Mouse (Mus musculus) hindbrain, embryonic 11.5 days (tissue): ENCODE results near the gene Med24. TPM values are rescaled to one million over a fixed set of nuclear protein-coding genes. Genes with fewer than 3 reads are reported as not detected.

ENCODE experiments used
- ATAC-seq: fragments of 200-750 bp; cut with Nextera tagmentation; 2 replicates; pipeline ENCODE4 v1.8.0; 2017; ENCODE audit warnings: mild to moderate bottlenecking, moderate TSS enrichment, moderate library complexity; ENCODE audit not compliant: low FRiP score
- DNase-seq: peaks from one replicate; pipeline ENCODE4 v3.0.0-alpha.2; 2015; ENCODE audit warnings: low spot score
- H3K27ac ChIP-seq: fragments of 300-500 bp; sonication (generic); 2 replicates; pipeline ENCODE4 v1.5.1; 2014; ENCODE audit warnings: mild to moderate bottlenecking, low read depth, low read length
- H3K27me3 ChIP-seq: fragments of 300-500 bp; sonication (generic); 2 replicates; pipeline ENCODE4 v1.6.1; 2014; ENCODE audit warnings: mild to moderate bottlenecking, low read length, moderate library complexity, mixed read lengths; ENCODE audit not compliant: control insufficient read depth, insufficient read depth
- H3K36me3 ChIP-seq: fragments of 300-500 bp; sonication (generic); 2 replicates; pipeline ENCODE4 v1.6.1; 2014; ENCODE audit warnings: mild to moderate bottlenecking, low read length, moderate library complexity, mixed read lengths; ENCODE audit not compliant: control insufficient read depth, insufficient read depth
- H3K4me1 ChIP-seq: fragments of 300-500 bp; sonication (generic); replicated peaks from 2 replicates; pipeline ENCODE4 v1.6.1; 2014; ENCODE audit warnings: low read length, mixed read lengths; ENCODE audit not compliant: control insufficient read depth, insufficient read depth
- H3K4me2 ChIP-seq: fragments of 300-500 bp; sonication (generic); replicated peaks from 2 replicates; pipeline ENCODE4 v1.6.1; 2014; ENCODE audit warnings: mild to moderate bottlenecking, low read depth, low read length
- H3K4me3 ChIP-seq: fragments of 300-500 bp; sonication (generic); 2 replicates; pipeline ENCODE4 v1.5.1; 2014; ENCODE audit warnings: low read depth, low read length
- H3K9ac ChIP-seq: fragments of 300-500 bp; sonication (generic); 2 replicates; pipeline ENCODE4 v1.6.1; 2014; ENCODE audit warnings: low read depth, low read length
- H3K9me3 ChIP-seq: fragments of 300-500 bp; sonication (generic); 2 replicates; pipeline ENCODE4 v1.6.1; 2016; ENCODE audit warnings: low read length; ENCODE audit not compliant: control insufficient read depth
- WGBS: fragments of 180-500 bp; shearing (Covaris S2); extraction: QIAGEN DNeasy Blood & Tissue Kit; methylation state at CpG from one replicate; pipeline ENCODE4 v1.1.7; 2014; 5-methylcytosine and 5-hydroxymethylcytosine counted together
- polyA plus RNA-seq: library from polyadenylated mRNA; unstranded; fragments of >200 nt; fragmentation: Nextera tagmentation; extraction: Ambion mirVana; gene quantifications from 2 replicates; pipeline ENCODE4 v1.2.1, GENCODE M21; 2014

The Med24 gene
- polyA plus RNA-seq, 1 experiment from 2014 or later, result 47.3 TPM

- Histone ChIP-seq H3K4me3 (no peak overlapping the region), H3K9me3 (no peaks in the 10 kb centered on the region), H3K4me1 (no peaks in the 10 kb centered on the region), H3K27me3 (no peaks in the 10 kb centered on the region), H3K9ac (no peak overlapping the region), H3K4me2 (no peak overlapping the region), H3K27ac (no peak overlapping the region), H3K36me3 (peaks cover 2% of the 10 kb centered on the region)
- 91% methylated on average over 26 of the region's 26 CpGs for WGBS
- DNase-seq (no peak), ATAC-seq (no peak)
These were observed 20.1 kb downstream of the Med24 start for GRCm38 (mm10) chr11:98709001-98709741.

GRCm38 (mm10) chr11:98708282-98708956 is 20.8 kb downstream of the Med24 start:
- Histone ChIP-seq H3K27me3 (no peaks in the 10 kb centered on the region), H3K36me3 (peaks cover 2% of the 10 kb centered on the region), H3K9me3 (no peaks in the 10 kb centered on the region), H3K27ac (no peak overlapping the region), H3K9ac (no peak overlapping the region), H3K4me1 (no peaks in the 10 kb centered on the region), H3K4me2 (no peak overlapping the region), H3K4me3 (no peak overlapping the region)
- no peak for DNase-seq
- WGBS, result 90% methylated on average over 19 of the region's 19 CpGs
- ATAC-seq, result no peak

- H3K36me3 ChIP-seq, result peaks cover 2% of the 10 kb centered on the region
- H3K9me3 ChIP-seq, result no peaks in the 10 kb centered on the region
- H3K27ac ChIP-seq, result no peak overlapping the region
- H3K27me3 ChIP-seq, result no peaks in the 10 kb centered on the region
- H3K4me3 ChIP-seq, result no peak overlapping the region
- no peak overlapping the region for H3K4me2 ChIP-seq
- H3K9ac ChIP-seq, result no peak overlapping the region
- no peak for ATAC-seq
- 94% methylated on average over 22 of the region's 22 CpGs for WGBS
- no peak for DNase-seq
- no peaks in the 10 kb centered on the region for H3K4me1 ChIP-seq
These were observed 21.6 kb downstream of the Med24 start for GRCm38 (mm10) chr11:98707401-98708281.

- Histone ChIP-seq H3K4me2 (no peak overlapping the region), H3K4me3 (no peak overlapping the region), H3K27ac (no peak overlapping the region), H3K9me3 (no peaks in the 10 kb centered on the region), H3K36me3 (no peaks in the 10 kb centered on the region; the same call in 1 of the 2 replicates), H3K9ac (no peak overlapping the region), H3K4me1 (no peaks in the 10 kb centered on the region; the same call in 1 of the 2 replicates), H3K27me3 (no peaks in the 10 kb centered on the region)
- WGBS, result 89% methylated on average over 10 of the region's 10 CpGs
- ATAC-seq, result no peak
- no peak for DNase-seq
These were observed 24.2 kb downstream of the Med24 start for GRCm38 (mm10) chr11:98705021-98705420.

GRCm38 (mm10) chr11:98702323-98702722 is 26.9 kb downstream of the Med24 start:
- Histone ChIP-seq H3K27ac (no peak overlapping the region), H3K9me3 (no peaks in the 10 kb centered on the region), H3K36me3 (no peaks in the 10 kb centered on the region; the same call in 1 of the 2 replicates), H3K27me3 (no peaks in the 10 kb centered on the region), H3K4me2 (no peak overlapping the region), H3K9ac (0 out of 2 replicates have a peak overlapping the region, but pooled peaks have one; percentile 7), H3K4me3 (no peak overlapping the region), H3K4me1 (no peaks in the 10 kb centered on the region; the same call in 1 of the 2 replicates)
- DNase-seq (no peak), ATAC-seq (no peak)
- WGBS, result 66% methylated on average over 5 of the region's 5 CpGs

- no peak within 1 kb of the TSS for H3K4me2 ChIP-seq
- H3K36me3 ChIP-seq, result no peaks in the 10 kb centered on the region; the same call in 1 of the 2 replicates
- DNase-seq (no peak), ATAC-seq (no peak)
- no peaks in the 10 kb centered on the region for H3K9me3 ChIP-seq
- no peak within 1 kb of the TSS for H3K9ac ChIP-seq
- H3K4me3 ChIP-seq, result no peak within 1 kb of the TSS
- H3K27me3 ChIP-seq, result no peaks in the 10 kb centered on the region
- no peaks in the 10 kb centered on the region; the same call in 1 of the 2 replicates for H3K4me1 ChIP-seq
- 37% methylated on average over 10 of the region's 10 CpGs for WGBS
- H3K27ac ChIP-seq, result no peak within 1 kb of the TSS
These were observed 28.0 kb downstream of the Med24 start, which contains the start of gene Csf3 for GRCm38 (mm10) chr11:98701213-98701670. TSS of gene Csf3 (plus strand) at chr11:98701263.

- 39% methylated on average over 4 of the region's 4 CpGs for WGBS
- Histone ChIP-seq H3K4me3 (no peak overlapping the region), H3K36me3 (peaks cover 3% of the 10 kb centered on the region), H3K27ac (no peak overlapping the region), H3K9me3 (no peaks in the 10 kb centered on the region), H3K27me3 (no peaks in the 10 kb centered on the region), H3K4me2 (no peak overlapping the region), H3K9ac (no peak overlapping the region), H3K4me1 (no peaks in the 10 kb centered on the region; the same call in 1 of the 2 replicates)
- ATAC-seq, result no peak
- peak; percentile 81 for DNase-seq
These were observed 29.3 kb downstream of the Med24 start for GRCm38 (mm10) chr11:98699911-98700310.

GRCm38 (mm10) chr11:98698849-98699640 is 30.2 kb downstream of the Med24 start:
- no peak overlapping the region for H3K9ac ChIP-seq
- H3K9me3 ChIP-seq, result no peaks in the 10 kb centered on the region
- H3K27me3 ChIP-seq, result no peaks in the 10 kb centered on the region
- 89% methylated on average over 16 of the region's 16 CpGs for WGBS
- ATAC-seq, result no peak
- H3K4me3 ChIP-seq, result no peak overlapping the region
- H3K4me1 ChIP-seq, result no peaks in the 10 kb centered on the region; the same call in 1 of the 2 replicates
- peaks cover 4% of the 10 kb centered on the region for H3K36me3 ChIP-seq
- no peak for DNase-seq
- no peak overlapping the region for H3K27ac ChIP-seq
- no peak overlapping the region for H3K4me2 ChIP-seq
